Mouse (Mus musculus) forebrain, embryonic 13.5 days (tissue): ENCODE measurements around the gene C130050O18Rik. TPM values are rescaled to one million over a fixed set of nuclear protein-coding genes. Genes with fewer than 3 reads are reported as not detected.

Source experiments
- ATAC-seq: fragments of 200-750 bp; cut with Nextera tagmentation; 2 replicates; pipeline ENCODE4 v1.8.0; 2017
- H3K27ac ChIP-seq: fragments of 300-500 bp; sonication (generic); 2 replicates; pipeline ENCODE4 v1.5.1; 2015; ENCODE audit warnings: inconsistent platforms, mild to moderate bottlenecking, moderate library complexity
- H3K27me3 ChIP-seq: fragments of 300-500 bp; sonication (generic); 2 replicates; pipeline ENCODE4 v1.6.1; 2015; ENCODE audit warnings: mild to moderate bottlenecking, inconsistent platforms
- H3K36me3 ChIP-seq: fragments of 300-500 bp; sonication (generic); 2 replicates; pipeline ENCODE4 v1.6.1; 2015; ENCODE audit warnings: mild to moderate bottlenecking, inconsistent platforms; ENCODE audit not compliant: poor library complexity, severe bottlenecking
- H3K4me1 ChIP-seq: fragments of 300-500 bp; sonication (generic); 2 replicates; pipeline ENCODE4 v1.6.1; 2015; ENCODE audit warnings: inconsistent platforms
- H3K4me2 ChIP-seq: fragments of 300-500 bp; sonication (generic); 2 replicates; pipeline ENCODE4 v1.6.1; 2015; ENCODE audit warnings: inconsistent platforms, mild to moderate bottlenecking, moderate library complexity
- H3K4me3 ChIP-seq: fragments of 300-500 bp; sonication (generic); 2 replicates; pipeline ENCODE4 v1.5.1; 2015; ENCODE audit warnings: mild to moderate bottlenecking, inconsistent platforms
- H3K9ac ChIP-seq: fragments of 300-500 bp; sonication (generic); 2 replicates; pipeline ENCODE4 v1.6.1; 2015; ENCODE audit warnings: mild to moderate bottlenecking, inconsistent platforms
- H3K9me3 ChIP-seq: fragments of 300-500 bp; sonication (generic); replicated peaks from 2 replicates; pipeline ENCODE4 v1.6.1; 2016; ENCODE audit warnings: inconsistent platforms
- WGBS: fragments of 180-500 bp; shearing (Covaris S2); methylation state at CpG from one replicate; pipeline ENCODE4 v1.1.7; 2015; 5-methylcytosine and 5-hydroxymethylcytosine counted together
- polyA plus RNA-seq: library from polyadenylated mRNA; unstranded; fragments of >200 nt; fragmentation: Nextera tagmentation; extraction: Ambion mirVana; gene quantifications from 2 replicates; pipeline ENCODE4 v1.2.1, GENCODE M21; 2015

The C130050O18Rik gene
- polyA plus RNA-seq, 1 experiment from 2014 or later, result 0.18 TPM

- no peak overlapping the region for H3K4me3 ChIP-seq
- no peak; the same call in 1 of the 2 replicates for ATAC-seq
- no peaks in the 10 kb centered on the region for H3K27me3 ChIP-seq
- H3K9ac ChIP-seq, result 0 out of 2 replicates have a peak overlapping the region, but pooled peaks have one; percentile 41
- H3K4me2 ChIP-seq, result no peak overlapping the region
- peak overlapping the region; percentile 80 for H3K27ac ChIP-seq
- H3K4me1 ChIP-seq, result peaks cover 47% of the 10 kb centered on the region
- H3K9me3 ChIP-seq, result no peaks in the 10 kb centered on the region
- peaks cover 7% of the 10 kb centered on the region; the same call in 1 of the 2 replicates for H3K36me3 ChIP-seq
- 47% methylated on average over 2 of the region's 2 CpGs for WGBS
Measured at GRCm38 (mm10) chr5:139418110-139418509, 13.0 kb downstream of the C130050O18Rik start.

GRCm38 (mm10) chr5:139418633-139419032, 13.6 kb downstream of the C130050O18Rik start:
- no peaks in the 10 kb centered on the region for H3K27me3 ChIP-seq
- H3K9ac ChIP-seq, result 0 out of 2 replicates have a peak overlapping the region, but pooled peaks have one; percentile 41
- H3K4me2 ChIP-seq, result no peak overlapping the region
- peak overlapping the region; percentile 80 for H3K27ac ChIP-seq
- peaks cover 7% of the 10 kb centered on the region; the same call in 1 of the 2 replicates for H3K36me3 ChIP-seq
- 11% methylated on average over 3 of the region's 3 CpGs for WGBS
- ATAC-seq, result peak; percentile 56
- H3K4me3 ChIP-seq, result no peak overlapping the region
- no peaks in the 10 kb centered on the region for H3K9me3 ChIP-seq
- H3K4me1 ChIP-seq, result peaks cover 52% of the 10 kb centered on the region

GRCm38 (mm10) chr5:139423026-139423865, 18.2 kb downstream of the C130050O18Rik start, which contains the start of gene Gper1:
Gene Gper1, plus strand, starts transcription at chr5:139423151.
- 37% methylated on average over 21 of the region's 21 CpGs for WGBS
- ATAC-seq, result peak; percentile 63; the same call in 1 of the 2 replicates
- no peaks in the 10 kb centered on the region for H3K9me3 ChIP-seq
- H3K36me3 ChIP-seq, result peaks cover 14% of the 10 kb centered on the region; the same call in 1 of the 2 replicates
- H3K27me3 ChIP-seq, result no peaks in the 10 kb centered on the region
- H3K4me3 ChIP-seq, result peak within 1 kb of the TSS; percentile 33
- H3K9ac ChIP-seq, result peak within 1 kb of the TSS; percentile 63
- peaks cover 58% of the 10 kb centered on the region for H3K4me1 ChIP-seq
- H3K4me2 ChIP-seq, result peak within 1 kb of the TSS; percentile 54
- H3K27ac ChIP-seq, result peak within 1 kb of the TSS; percentile 59

- ATAC-seq, result no peak
- peaks cover 59% of the 10 kb centered on the region for H3K4me1 ChIP-seq
- no peak overlapping the region for H3K4me2 ChIP-seq
- no peak overlapping the region for H3K27ac ChIP-seq
- H3K9me3 ChIP-seq, result no peaks in the 10 kb centered on the region
- peaks cover 14% of the 10 kb centered on the region; the same call in 1 of the 2 replicates for H3K36me3 ChIP-seq
- H3K4me3 ChIP-seq, result no peak overlapping the region
- WGBS, result 82% methylated on average over 9 of the region's 9 CpGs
- H3K27me3 ChIP-seq, result no peaks in the 10 kb centered on the region
- H3K9ac ChIP-seq, result no peak overlapping the region
Measured at GRCm38 (mm10) chr5:139425198-139425597, 20.1 kb downstream of the C130050O18Rik start.

- Histone ChIP-seq H3K4me1 (peaks cover 64% of the 10 kb centered on the region), H3K9ac (no peak overlapping the region), H3K27me3 (no peaks in the 10 kb centered on the region), H3K9me3 (no peaks in the 10 kb centered on the region), H3K27ac (no peak overlapping the region), H3K36me3 (peaks cover 14% of the 10 kb centered on the region; the same call in 1 of the 2 replicates), H3K4me2 (no peak overlapping the region), H3K4me3 (no peak overlapping the region)
- 91% methylated on average over 9 of the region's 9 CpGs for WGBS
- ATAC-seq, result no peak
Measured at GRCm38 (mm10) chr5:139427001-139427400, 21.9 kb downstream of the C130050O18Rik start.

- Histone ChIP-seq H3K27ac (no peak overlapping the region), H3K27me3 (no peaks in the 10 kb centered on the region), H3K4me2 (no peak overlapping the region), H3K4me3 (no peak overlapping the region), H3K36me3 (peaks cover 14% of the 10 kb centered on the region; the same call in 1 of the 2 replicates), H3K4me1 (peaks cover 64% of the 10 kb centered on the region), H3K9me3 (no peaks in the 10 kb centered on the region), H3K9ac (no peak overlapping the region)
- no peak for ATAC-seq
- 73% methylated on average over 9 of the region's 9 CpGs for WGBS
Measured at GRCm38 (mm10) chr5:139427989-139428388, 22.9 kb downstream of the C130050O18Rik start.

- Histone ChIP-seq H3K27ac (peak overlapping the region; percentile 60), H3K9ac (peak overlapping the region; percentile 28; the same call in 1 of the 2 replicates), H3K4me2 (no peak overlapping the region), H3K4me1 (peaks cover 66% of the 10 kb centered on the region), H3K9me3 (no peaks in the 10 kb centered on the region), H3K4me3 (no peak overlapping the region), H3K27me3 (no peaks in the 10 kb centered on the region), H3K36me3 (peaks cover 14% of the 10 kb centered on the region; the same call in 1 of the 2 replicates)
- 0 out of 2 replicates have a peak, but pooled peaks have one; percentile 31 for ATAC-seq
- 26% methylated on average over 12 of the region's 12 CpGs for WGBS
Measured at GRCm38 (mm10) chr5:139429818-139430341, 24.8 kb downstream of the C130050O18Rik start.

GRCm38 (mm10) chr5:139432333-139432732, 27.3 kb downstream of the C130050O18Rik start:
- H3K9ac ChIP-seq, result peak overlapping the region; percentile 48
- H3K36me3 ChIP-seq, result no peaks in the 10 kb centered on the region; the same call in 1 of the 2 replicates
- no peaks in the 10 kb centered on the region for H3K27me3 ChIP-seq
- no peak overlapping the region for H3K4me3 ChIP-seq
- ATAC-seq, result no peak
- H3K27ac ChIP-seq, result peak overlapping the region; percentile 60; the same call in 1 of the 2 replicates
- WGBS, result 11% methylated on average over 6 of the region's 6 CpGs
- H3K4me1 ChIP-seq, result peaks cover 79% of the 10 kb centered on the region
- H3K9me3 ChIP-seq, result no peaks in the 10 kb centered on the region
- no peak overlapping the region for H3K4me2 ChIP-seq

- 38% methylated on average over 7 of the region's 7 CpGs for WGBS
- H3K4me1 ChIP-seq, result peaks cover 77% of the 10 kb centered on the region
- H3K27ac ChIP-seq, result peak overlapping the region; percentile 60; the same call in 1 of the 2 replicates
Measured at GRCm38 (mm10) chr5:139432747-139433508, 27.8 kb downstream of the C130050O18Rik start.

GRCm38 (mm10) chr5:139433842-139434568, 28.9 kb downstream of the C130050O18Rik start:
- Histone ChIP-seq H3K4me3 (no peak overlapping the region), H3K4me2 (no peak overlapping the region), H3K36me3 (no peaks in the 10 kb centered on the region), H3K9ac (0 out of 2 replicates have a peak overlapping the region, but pooled peaks have one; percentile 18), H3K9me3 (no peaks in the 10 kb centered on the region), H3K27ac (peak overlapping the region; percentile 63), H3K27me3 (no peaks in the 10 kb centered on the region), H3K4me1 (peaks cover 76% of the 10 kb centered on the region)
- no peak for ATAC-seq
- WGBS, result 77% methylated on average over 9 of the region's 9 CpGs

More at GRCm38 (mm10) chr5:139432747-139433508, 27.8 kb downstream of the C130050O18Rik start:
- no peaks in the 10 kb centered on the region for H3K9me3 ChIP-seq
- H3K27me3 ChIP-seq, result no peaks in the 10 kb centered on the region
- H3K4me2 ChIP-seq, result no peak overlapping the region
- no peaks in the 10 kb centered on the region for H3K36me3 ChIP-seq
- no peak overlapping the region; the same call in 1 of the 2 replicates for H3K9ac ChIP-seq
- ATAC-seq, result no peak
- no peak overlapping the region for H3K4me3 ChIP-seq

- Histone ChIP-seq H3K9me3 (no peaks in the 10 kb centered on the region), H3K36me3 (no peaks in the 10 kb centered on the region), H3K4me3 (no peak overlapping the region), H3K4me1 (peaks cover 67% of the 10 kb centered on the region), H3K4me2 (peak overlapping the region; percentile 27; the same call in 1 of the 2 replicates), H3K27ac (peak overlapping the region; percentile 63), H3K9ac (peak overlapping the region; percentile 13; the same call in 1 of the 2 replicates), H3K27me3 (no peaks in the 10 kb centered on the region)
- WGBS, result 10% methylated on average over 8 of the region's 8 CpGs
- ATAC-seq, result peak; percentile 55
Measured at GRCm38 (mm10) chr5:139434940-139435339, 29.9 kb downstream of the C130050O18Rik start.
